23 mouse cellular contexts compared by ENCODE assay signal in genomic region chr1:62880882-62881291, GRCm38 (mm10).
DNase-seq lines count a peak whose midpoint lies in the region; ATAC-seq and TF ChIP-seq lines count a peak whose summit lies in the region.
"Had no signal": no experiment of that assay in that cellular context is flagged by ENCODE, and none has a peak within 500 bp of the region (broad histone marks: within the 10 kb centered on the region; RNA-seq: fewer than 3 reads in every experiment).

No protein-coding gene starts in this region.

- WGBS in forebrain, embryonic 12.5 days, result 6% methylated on average over 4 of the region's 4 CpGs
- WGBS in forebrain, embryonic 10.5 days, result 15% methylated on average over 4 of the region's 4 CpGs
- 74% methylated on average over 4 of the region's 4 CpGs for WGBS in limb, embryonic 11.5 days

- H3K36me3 ChIP-seq in forebrain, embryonic 12.5 days (replicated peaks), result no peaks in the 10 kb centered on the region
- no peaks in the 10 kb centered on the region for H3K36me3 ChIP-seq in forebrain, embryonic 10.5 days (replicated peaks)
- no peaks in the 10 kb centered on the region for H3K36me3 ChIP-seq in limb, embryonic 11.5 days (ENCODE audit: control insufficient read depth, insufficient read depth, low read length)
- H3K36me3 ChIP-seq: kidney, embryonic 15.5 days; limb, embryonic 13.5 days; lung, embryonic 15.5 days; midbrain, embryonic 10.5 days had no signal

- TF ChIP-seq CTCF in embryonic fibroblast, embryonic 13.5 days (IDR thresholded peaks at IDR 0.05; ENCODE audit: borderline replicate concordance, insufficient read depth, low read length), result no peak

- peaks cover 56% of the 10 kb centered on the region for H3K27me3 ChIP-seq in forebrain, embryonic 12.5 days
- peaks cover 85% of the 10 kb centered on the region for H3K27me3 ChIP-seq in forebrain, embryonic 10.5 days (ENCODE audit: poor library complexity, severe bottlenecking)
- H3K27me3 ChIP-seq in limb, embryonic 11.5 days (ENCODE audit: control insufficient read depth, insufficient read depth, low read length), result no peaks in the 10 kb centered on the region
- H3K27me3 ChIP-seq: CH12.LX; kidney, embryonic 15.5 days; limb, embryonic 13.5 days; lung, embryonic 15.5 days had no signal

- no peak overlapping the region for H3K4me3 ChIP-seq in forebrain, embryonic 12.5 days (replicated peaks)
- no peak overlapping the region for H3K4me3 ChIP-seq in forebrain, embryonic 10.5 days
- no peak overlapping the region for H3K4me3 ChIP-seq in embryonic fibroblast, embryonic 13.5 days (ENCODE audit: insufficient read depth, low read length)
- H3K4me3 ChIP-seq in limb, embryonic 11.5 days (ENCODE audit: low read depth, low read length), result no peak overlapping the region
- H3K4me3 ChIP-seq: kidney, embryonic 15.5 days; left cerebral cortex, adult 2 months; limb, embryonic 13.5 days; lung, embryonic 15.5 days; midbrain, embryonic 10.5 days had no signal

- no peak overlapping the region for H3K9ac ChIP-seq in forebrain, embryonic 12.5 days
- H3K9ac ChIP-seq in limb, embryonic 11.5 days (ENCODE audit: low read length), result no peak overlapping the region
- H3K9ac ChIP-seq: kidney, embryonic 15.5 days; limb, embryonic 13.5 days; liver, embryonic 14.5 days; lung, embryonic 15.5 days had no signal

- intact Hi-C loops in gastrocnemius, postnatal 36 days (cut with DNase I), result no loop called here

- ATAC-seq in forebrain, embryonic 12.5 days (ENCODE audit: low FRiP score), result peak; percentile 77; the same call in 1 of the 2 replicates
- ATAC-seq in limb, embryonic 11.5 days (ENCODE audit: insufficient number of reproducible peaks, low FRiP score, low TSS enrichment, low read depth), result no peak
- ATAC-seq: intestine, embryonic 16.5 days had no signal

- peaks cover 7% of the 10 kb centered on the region; the same call in 1 of the 2 replicates for H3K4me1 ChIP-seq in forebrain, embryonic 12.5 days
- H3K4me1 ChIP-seq in forebrain, embryonic 10.5 days, result peaks cover 28% of the 10 kb centered on the region
- peaks cover 2% of the 10 kb centered on the region; the same call in 1 of the 2 replicates for H3K4me1 ChIP-seq in embryonic fibroblast, embryonic 13.5 days (ENCODE audit: control insufficient read depth, insufficient read depth, low read length)
- H3K4me1 ChIP-seq in limb, embryonic 11.5 days (ENCODE audit: control insufficient read depth, insufficient read depth, low read length), result peaks cover 6% of the 10 kb centered on the region; the same call in 1 of the 2 replicates
- H3K4me1 ChIP-seq: midbrain, embryonic 10.5 days had no signal

- H3K27ac ChIP-seq in forebrain, embryonic 12.5 days, result no peak overlapping the region
- H3K27ac ChIP-seq in forebrain, embryonic 10.5 days, result no peak overlapping the region
- peak overlapping the region; percentile 73; the same call in 1 of the 2 replicates for H3K27ac ChIP-seq in embryonic fibroblast, embryonic 13.5 days (ENCODE audit: insufficient read depth, low read length)
- H3K27ac ChIP-seq in limb, embryonic 11.5 days (replicated peaks; ENCODE audit: low read depth, low read length), result no peak overlapping the region
- H3K27ac ChIP-seq: kidney, embryonic 15.5 days; left cerebral cortex, adult 2 months; limb, embryonic 13.5 days; liver, embryonic 14.5 days; lung, embryonic 15.5 days; midbrain, embryonic 10.5 days had no signal

- TF ChIP-seq POLR2A in embryonic fibroblast, embryonic 13.5 days (IDR thresholded peaks at IDR 0.05; ENCODE audit: low read depth, low read length), result no peak

- DNase-seq in forebrain, embryonic 10.5 days (ENCODE audit: extremely low spot score, low spot score), result no peak
- DNase-seq in NIH3T3 (ENCODE audit: low read depth), result peak; percentile 26
- DNase-seq in limb, embryonic 11.5 days (ENCODE audit: low spot score), result peak; percentile 12
- DNase-seq in B cell, adult 2 months, result no peak
- no peak for DNase-seq in spleen, postnatal 10 days (ENCODE audit: low spot score in 2 of 2)
- no peak for DNase-seq in gastrocnemius, postnatal 36 days
- DNase-seq: cerebellum, adult 2 months; cerebellum, postnatal 36 days; kidney, postnatal 4 days; layer of hippocampus, adult 9-11 months; lung, postnatal 4 days; right cerebral cortex, adult 18-20 months; thymus, postnatal 25 days had no signal

- H3K4me2 ChIP-seq in forebrain, embryonic 12.5 days, result no peak overlapping the region
- H3K4me2 ChIP-seq in limb, embryonic 11.5 days (ENCODE audit: low read depth, severe bottlenecking), result no peak overlapping the region
- H3K4me2 ChIP-seq: kidney, embryonic 15.5 days; limb, embryonic 13.5 days; lung, embryonic 15.5 days had no signal

- no peaks in the 10 kb centered on the region for H3K9me3 ChIP-seq in forebrain, embryonic 12.5 days
- no peaks in the 10 kb centered on the region for H3K9me3 ChIP-seq in forebrain, embryonic 10.5 days
- H3K9me3 ChIP-seq in limb, embryonic 11.5 days (ENCODE audit: control insufficient read depth, low read length), result no peaks in the 10 kb centered on the region
- H3K9me3 ChIP-seq: kidney, embryonic 15.5 days; limb, embryonic 13.5 days; lung, embryonic 15.5 days; midbrain, embryonic 10.5 days had no signal

Comparison
In these comparisons a context has a peak if more than half of its experiments do, and no peak if none do; other contexts are left out.
1. DNase-seq: peak in NIH3T3 (single experiment) and limb, embryonic 11.5 days (single experiment); none in forebrain, embryonic 10.5 days (single experiment), B cell, adult 2 months (0 of 2), spleen, postnatal 10 days (0 of 2) and gastrocnemius, postnatal 36 days (0 of 2).